Mouse (Mus musculus) intestine, embryonic 15.5 days (tissue): ENCODE measurements around the gene Nt5c2. TPM values are rescaled to one million over a fixed set of nuclear protein-coding genes. Genes with fewer than 3 reads are reported as not detected.

ENCODE experiments used
- ATAC-seq: fragments of 200-750 bp; cut with Nextera tagmentation; 2 replicates; pipeline ENCODE4 v1.8.0; 2017; ENCODE audit warnings: moderate TSS enrichment, moderate library complexity
- H3K27ac ChIP-seq: fragments of 300-500 bp; sonication (generic); 2 replicates; pipeline ENCODE4 v1.5.1; 2015; ENCODE audit warnings: mild to moderate bottlenecking, inconsistent platforms
- H3K27me3 ChIP-seq: fragments of 300-500 bp; sonication (generic); replicated peaks from 2 replicates; pipeline ENCODE4 v1.6.1; 2015; ENCODE audit warnings: inconsistent platforms
- H3K36me3 ChIP-seq: fragments of 300-500 bp; sonication (generic); 2 replicates; pipeline ENCODE4 v1.6.1; 2015; ENCODE audit warnings: inconsistent platforms
- H3K4me1 ChIP-seq: fragments of 300-500 bp; sonication (generic); replicated peaks from 2 replicates; pipeline ENCODE4 v1.6.1; 2015; ENCODE audit warnings: inconsistent platforms
- H3K4me2 ChIP-seq: fragments of 300-500 bp; sonication (generic); replicated peaks from 2 replicates; pipeline ENCODE4 v1.6.1; 2015; ENCODE audit warnings: mild to moderate bottlenecking, inconsistent platforms
- H3K4me3 ChIP-seq: fragments of 300-500 bp; sonication (generic); replicated peaks from 2 replicates; pipeline ENCODE4 v1.5.1; 2015; ENCODE audit warnings: inconsistent platforms
- H3K9ac ChIP-seq: fragments of 300-500 bp; sonication (generic); 2 replicates; pipeline ENCODE4 v1.6.1; 2015; ENCODE audit warnings: inconsistent platforms
- H3K9me3 ChIP-seq: fragments of 300-500 bp; sonication (generic); 2 replicates; pipeline ENCODE4 v1.6.1; 2016; ENCODE audit warnings: inconsistent platforms
- WGBS: fragments of 180-500 bp; shearing (Covaris S2); methylation state at CpG from one replicate; pipeline ENCODE4 v1.1.7; 2015; 5-methylcytosine and 5-hydroxymethylcytosine counted together
- polyA plus RNA-seq: library from polyadenylated mRNA; unstranded; fragments of >200 nt; fragmentation: Nextera tagmentation; extraction: Ambion mirVana; gene quantifications from 2 replicates; pipeline ENCODE4 v1.2.1, GENCODE M21; 2015

Gene Nt5c2
- polyA plus RNA-seq, 1 experiment from 2014 or later: 49.1 TPM

- Histone ChIP-seq H3K4me1 (no peaks in the 10 kb centered on the region), H3K27me3 (no peaks in the 10 kb centered on the region), H3K9ac (no peak overlapping the region), H3K4me3 (no peak overlapping the region), H3K9me3 (no peaks in the 10 kb centered on the region), H3K27ac (no peak overlapping the region), H3K36me3 (no peaks in the 10 kb centered on the region), H3K4me2 (no peak overlapping the region)
- no peak for ATAC-seq
- 76% methylated on average over 5 of the region's 5 CpGs for WGBS
Observed at GRCm38 (mm10) chr19:46930026-46930425, 84.9 kb downstream of the Nt5c2 start.

GRCm38 (mm10) chr19:46929044-46929587, 85.8 kb downstream of the Nt5c2 start:
- ATAC-seq: no peak
- Histone ChIP-seq H3K4me2 (no peak overlapping the region), H3K9me3 (no peaks in the 10 kb centered on the region), H3K36me3 (no peaks in the 10 kb centered on the region), H3K4me3 (no peak overlapping the region), H3K4me1 (no peaks in the 10 kb centered on the region), H3K9ac (no peak overlapping the region), H3K27me3 (no peaks in the 10 kb centered on the region), H3K27ac (no peak overlapping the region)
- 39% methylated on average over 6 of the region's 6 CpGs for WGBS

DNA sequence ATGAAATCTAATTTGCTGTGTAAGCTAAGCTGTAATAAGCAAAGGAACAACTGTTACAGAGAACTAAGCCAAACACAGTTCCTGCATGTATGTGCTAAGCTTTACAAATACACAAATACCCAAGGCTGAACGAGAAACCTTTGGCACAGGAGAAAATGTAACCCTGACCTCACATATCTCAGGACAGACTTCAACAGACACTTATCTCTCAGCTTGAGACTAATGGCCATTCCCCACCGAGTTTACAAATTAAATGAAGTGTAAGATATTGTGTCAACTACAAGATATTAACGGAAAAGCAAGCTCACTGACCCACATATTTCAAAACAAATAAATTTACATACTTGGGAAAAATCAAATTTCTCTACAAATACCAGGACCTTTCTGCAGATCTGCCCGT, 86.8 kb downstream of the Nt5c2 start:
- 54% methylated on average over 4 of the region's 4 CpGs for WGBS
- Histone ChIP-seq H3K9me3 (no peaks in the 10 kb centered on the region), H3K9ac (no peak overlapping the region), H3K36me3 (no peaks in the 10 kb centered on the region), H3K4me3 (no peak overlapping the region), H3K4me2 (no peak overlapping the region), H3K4me1 (no peaks in the 10 kb centered on the region), H3K27me3 (no peaks in the 10 kb centered on the region), H3K27ac (no peak overlapping the region)
- ATAC-seq: no peak

- Histone ChIP-seq H3K9me3 (no peaks in the 10 kb centered on the region), H3K4me3 (no peak overlapping the region), H3K9ac (no peak overlapping the region), H3K4me1 (no peaks in the 10 kb centered on the region), H3K27me3 (no peaks in the 10 kb centered on the region), H3K4me2 (no peak overlapping the region), H3K27ac (no peak overlapping the region), H3K36me3 (no peaks in the 10 kb centered on the region)
- ATAC-seq: no peak
- 47% methylated on average over 5 of the region's 5 CpGs for WGBS
Observed at GRCm38 (mm10) chr19:46926951-46927350, 88.0 kb downstream of the Nt5c2 start.

DNA sequence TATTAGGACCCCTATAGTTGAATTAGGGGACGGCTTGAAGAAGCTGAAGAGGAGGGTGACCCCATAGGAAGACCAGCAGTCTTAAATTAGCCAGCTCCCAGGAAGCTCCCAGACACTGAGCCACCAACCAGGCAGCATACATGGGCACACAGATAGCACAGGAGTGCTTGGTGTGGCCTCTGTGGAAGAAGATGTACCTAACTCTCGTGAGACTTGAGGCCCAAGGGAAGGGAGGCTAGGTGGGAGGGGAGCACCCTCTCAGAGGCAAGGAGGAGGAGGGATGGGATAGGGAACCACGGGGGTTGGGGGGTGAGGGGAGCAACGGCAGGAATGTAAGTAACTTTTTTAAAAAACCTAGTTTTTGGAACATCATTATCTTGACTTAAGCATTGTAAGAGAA, 88.6 kb downstream of the Nt5c2 start:
- no peaks in the 10 kb centered on the region for H3K27me3 ChIP-seq
- H3K36me3 ChIP-seq: no peaks in the 10 kb centered on the region
- no peak for ATAC-seq
- 51% methylated on average over 4 of the region's 4 CpGs for WGBS
- H3K4me2 ChIP-seq: no peak overlapping the region
- H3K9ac ChIP-seq: no peak overlapping the region
- no peak overlapping the region for H3K4me3 ChIP-seq
- no peaks in the 10 kb centered on the region for H3K9me3 ChIP-seq
- H3K27ac ChIP-seq: no peak overlapping the region
- no peaks in the 10 kb centered on the region for H3K4me1 ChIP-seq

DNA sequence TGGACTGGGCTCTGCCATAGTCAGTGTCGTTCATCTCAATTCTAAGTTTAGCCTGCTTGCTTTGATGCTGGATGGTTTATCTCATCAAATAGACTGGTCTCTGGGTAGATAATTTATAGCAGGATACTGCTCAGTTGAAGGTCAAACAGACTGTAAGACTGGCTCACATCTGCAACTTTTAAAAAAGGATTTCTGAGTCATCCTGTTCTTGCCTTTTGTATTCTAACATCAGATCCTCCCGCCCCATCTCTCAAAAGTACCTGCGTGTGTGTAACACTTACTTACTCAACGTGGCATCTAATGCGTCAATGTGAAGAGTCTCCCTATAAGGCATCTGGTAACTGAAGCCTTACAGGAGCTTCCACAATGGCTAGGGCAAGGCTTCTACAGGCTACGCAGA, 94.4 kb downstream of the Nt5c2 start:
- H3K9me3 ChIP-seq: no peaks in the 10 kb centered on the region
- ATAC-seq: no peak
- H3K4me1 ChIP-seq: no peaks in the 10 kb centered on the region
- H3K4me2 ChIP-seq: no peak overlapping the region
- H3K36me3 ChIP-seq: no peaks in the 10 kb centered on the region
- WGBS: 81% methylated on average over 6 of the region's 6 CpGs
- no peak overlapping the region for H3K27ac ChIP-seq
- H3K9ac ChIP-seq: no peak overlapping the region
- no peak overlapping the region for H3K4me3 ChIP-seq
- H3K27me3 ChIP-seq: no peaks in the 10 kb centered on the region

GRCm38 (mm10) chr19:46915406-46916080, 99.4 kb downstream of the Nt5c2 start:
- no peak overlapping the region for H3K9ac ChIP-seq
- no peak for ATAC-seq
- no peaks in the 10 kb centered on the region for H3K9me3 ChIP-seq
- no peaks in the 10 kb centered on the region for H3K36me3 ChIP-seq
- H3K27ac ChIP-seq: no peak overlapping the region
- H3K4me1 ChIP-seq: no peaks in the 10 kb centered on the region
- H3K27me3 ChIP-seq: no peaks in the 10 kb centered on the region
- whole genome bisulfite sequencing: 73% methylated on average over 9 of the region's 9 CpGs
- H3K4me2 ChIP-seq: no peak overlapping the region
- no peak overlapping the region for H3K4me3 ChIP-seq

DNA sequence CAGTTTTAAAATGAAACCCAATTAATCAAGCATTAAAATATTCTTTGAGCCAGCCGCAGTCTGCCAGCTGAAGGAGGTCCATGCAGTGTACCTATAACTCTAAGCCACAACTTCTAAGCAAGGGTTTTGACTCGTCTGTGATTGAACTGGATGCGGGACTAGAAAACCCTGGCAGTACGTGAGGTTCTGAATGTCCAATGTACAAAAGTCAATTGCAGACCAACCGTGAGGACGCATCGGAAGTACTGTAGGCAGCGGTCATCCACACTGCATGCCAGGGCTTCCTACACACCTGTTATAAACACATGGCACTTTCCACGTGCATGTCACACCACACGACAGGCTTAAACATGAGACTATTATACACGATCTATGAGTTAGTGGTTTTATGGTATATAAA, 101.3 kb downstream of the Nt5c2 start:
- Histone ChIP-seq H3K36me3 (no peaks in the 10 kb centered on the region), H3K27ac (no peak overlapping the region), H3K9ac (no peak overlapping the region), H3K9me3 (no peaks in the 10 kb centered on the region), H3K4me3 (no peak overlapping the region), H3K4me1 (no peaks in the 10 kb centered on the region), H3K4me2 (no peak overlapping the region), H3K27me3 (no peaks in the 10 kb centered on the region)
- no peak for ATAC-seq
- WGBS: 90% methylated on average over 11 of the region's 11 CpGs

DNA sequence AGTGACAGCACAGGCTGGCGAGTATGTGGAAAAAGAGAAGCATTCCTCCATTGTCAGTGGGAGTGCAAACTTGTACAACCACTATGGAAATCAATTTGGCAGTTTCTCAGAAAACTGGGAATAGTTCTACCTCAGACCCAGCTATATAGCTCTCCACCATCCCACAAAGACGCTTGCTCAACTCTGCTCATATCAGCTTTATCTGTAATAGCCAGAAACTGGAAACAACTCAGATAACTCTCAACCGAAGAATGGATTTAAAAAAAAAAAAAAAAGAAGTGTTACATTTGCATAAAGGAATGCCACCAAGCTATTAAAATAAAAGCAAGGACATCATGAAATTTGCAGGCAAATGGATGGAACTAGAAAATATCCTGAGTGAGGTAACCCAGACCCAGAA, 103.5 kb downstream of the Nt5c2 start:
- H3K9me3 ChIP-seq: no peaks in the 10 kb centered on the region
- no peak overlapping the region for H3K9ac ChIP-seq
- H3K4me1 ChIP-seq: no peaks in the 10 kb centered on the region
- no peak overlapping the region for H3K27ac ChIP-seq
- no peak overlapping the region for H3K4me2 ChIP-seq
- H3K36me3 ChIP-seq: no peaks in the 10 kb centered on the region
- H3K4me3 ChIP-seq: no peak overlapping the region
- no peak for ATAC-seq
- no peaks in the 10 kb centered on the region for H3K27me3 ChIP-seq
- WGBS: 79% methylated on average over 3 of the region's 3 CpGs

DNA sequence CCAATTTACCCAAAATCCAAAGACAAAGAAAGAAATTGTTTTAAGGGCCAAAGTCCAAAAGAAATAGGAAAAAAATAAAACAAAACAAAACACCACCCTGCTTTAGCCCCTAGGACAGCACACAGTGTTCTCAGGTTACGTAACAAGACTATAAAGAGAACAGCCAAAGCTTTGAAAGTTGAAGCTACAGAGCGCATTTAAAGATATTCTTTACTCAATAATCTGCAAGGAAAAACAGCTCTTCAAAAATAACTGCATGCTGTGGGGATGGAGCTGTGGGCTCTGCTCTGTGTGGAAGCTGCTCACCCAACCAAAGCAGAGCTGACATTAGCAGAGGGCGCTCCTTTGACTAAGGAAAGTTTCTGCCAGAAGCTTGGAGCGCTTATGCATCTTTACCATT, 106.0 kb downstream of the Nt5c2 start:
- Histone ChIP-seq H3K9me3 (no peaks in the 10 kb centered on the region), H3K9ac (no peak overlapping the region), H3K4me2 (no peak overlapping the region), H3K4me3 (no peak overlapping the region), H3K36me3 (no peaks in the 10 kb centered on the region), H3K27me3 (no peaks in the 10 kb centered on the region), H3K4me1 (no peaks in the 10 kb centered on the region), H3K27ac (no peak overlapping the region)
- no peak for ATAC-seq
- WGBS: 82% methylated on average over 4 of the region's 4 CpGs

GRCm38 (mm10) chr19:46908207-46908606, 106.7 kb downstream of the Nt5c2 start:
- no peak overlapping the region for H3K4me2 ChIP-seq
- no peak for ATAC-seq
- H3K4me1 ChIP-seq: no peaks in the 10 kb centered on the region
- no peak overlapping the region for H3K4me3 ChIP-seq
- H3K27me3 ChIP-seq: no peaks in the 10 kb centered on the region
- no peaks in the 10 kb centered on the region for H3K9me3 ChIP-seq
- no peak overlapping the region for H3K27ac ChIP-seq
- H3K9ac ChIP-seq: no peak overlapping the region
- no peaks in the 10 kb centered on the region for H3K36me3 ChIP-seq
- WGBS: 80% methylated on average over 5 of the region's 5 CpGs

DNA sequence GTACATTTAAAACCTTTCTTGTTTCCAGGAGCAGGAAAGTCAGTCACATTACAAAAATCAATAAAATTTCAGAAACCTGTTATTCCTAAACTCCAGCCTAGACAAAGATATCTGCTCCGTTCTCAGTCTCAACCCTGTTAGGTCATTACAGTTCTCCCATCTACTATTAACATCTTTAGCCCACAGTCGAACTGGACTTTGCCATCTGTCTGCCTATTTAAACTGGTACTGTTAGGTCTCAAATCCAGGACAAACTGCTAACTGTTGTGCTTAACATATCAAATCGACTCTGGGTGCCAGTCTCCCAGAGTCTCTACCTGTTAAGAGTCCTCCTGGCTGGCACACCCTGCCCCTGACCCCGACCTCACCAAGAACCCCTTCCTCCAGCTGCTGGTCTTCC, 109.0 kb downstream of the Nt5c2 start:
- Histone ChIP-seq H3K9me3 (no peaks in the 10 kb centered on the region), H3K4me3 (no peak overlapping the region), H3K36me3 (no peaks in the 10 kb centered on the region), H3K27me3 (no peaks in the 10 kb centered on the region), H3K9ac (no peak overlapping the region), H3K4me2 (no peak overlapping the region), H3K4me1 (no peaks in the 10 kb centered on the region), H3K27ac (no peak overlapping the region)
- no peak for ATAC-seq
- 80% methylated on average over 4 of the region's 4 CpGs for WGBS

GRCm38 (mm10) chr19:46905383-46905782, 109.6 kb downstream of the Nt5c2 start:
- H3K27ac ChIP-seq: no peak overlapping the region
- no peaks in the 10 kb centered on the region for H3K4me1 ChIP-seq
- no peaks in the 10 kb centered on the region for H3K36me3 ChIP-seq
- ATAC-seq: no peak
- no peaks in the 10 kb centered on the region for H3K9me3 ChIP-seq
- no peaks in the 10 kb centered on the region for H3K27me3 ChIP-seq
- H3K4me2 ChIP-seq: no peak overlapping the region
- no peak overlapping the region for H3K9ac ChIP-seq
- no peak overlapping the region for H3K4me3 ChIP-seq
